Mouse (Mus musculus) monocyte, adult 5-6 weeks (primary cell): ENCODE data around the gene Lrrc75b. TPM values are rescaled to one million over a fixed set of nuclear protein-coding genes. Genes with fewer than 3 reads are reported as not detected.

Source experiments
- ATAC-seq: fragments of 153-309, 156-312 bp; replicated peaks from 2 replicates; pipeline ENCODE4 v1.8.0; 2017; ENCODE audit warnings: mild to moderate bottlenecking; ENCODE audit not compliant: low TSS enrichment, insufficient number of reproducible peaks, severe bottlenecking, poor library complexity, low FRiP score
- total RNA-seq: library from RNA; stranded (forward); fragments of 200-1000, 200-491, 200-594 nt; gene quantifications from 3 replicates; pipeline ENCODE4 v1.2.3, GENCODE M21; 2017

The Lrrc75b gene
- not detected in 3 replicates for total RNA-seq

- no peak for ATAC-seq
These were observed at the start of gene Lrrc75b for GRCm38 (mm10) chr10:75559676-75560548. Lrrc75b (minus strand) TSS chr10:75560330.

DNA sequence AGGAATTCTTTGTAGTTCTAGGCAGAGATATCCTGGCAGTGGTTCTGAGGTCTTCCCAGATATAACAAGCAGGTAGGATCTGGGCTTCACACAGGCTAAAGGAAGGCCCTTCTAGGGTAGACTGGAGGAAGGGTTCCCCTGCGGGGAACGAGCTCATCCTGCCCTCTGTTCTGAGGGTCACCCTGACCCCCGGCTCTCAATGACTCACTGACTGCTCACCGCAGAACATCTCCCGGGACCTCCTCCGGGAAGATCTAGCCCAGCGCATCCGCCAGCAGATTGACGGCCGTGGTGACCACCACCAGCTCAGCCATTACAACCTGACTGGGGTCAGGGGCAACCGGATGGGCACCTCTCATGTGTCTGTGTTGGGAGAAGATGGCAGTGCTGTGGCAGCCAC, 48.8 kb upstream of the Lrrc75b start:
- ATAC-seq = no peak

DNA sequence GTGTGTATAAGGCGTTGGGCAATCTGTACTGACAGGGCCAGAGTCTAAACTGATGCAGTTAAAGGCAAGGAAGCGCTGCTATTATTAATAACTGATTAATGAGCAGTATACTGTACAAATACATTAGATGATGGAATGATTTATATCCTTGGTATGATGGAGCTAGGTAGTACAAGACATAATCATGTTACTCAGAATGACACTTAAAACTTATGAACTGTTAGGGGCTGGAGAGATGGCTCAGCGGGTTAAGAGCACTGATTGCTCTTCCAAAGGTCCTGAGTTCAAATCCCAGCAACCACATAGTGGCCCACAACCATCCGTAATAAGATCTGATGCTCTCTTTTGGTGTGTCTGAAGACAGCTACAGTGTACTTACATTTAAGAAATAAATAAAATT, 47.1 kb upstream of the Lrrc75b start:
- no peak for ATAC-seq

- ATAC-seq = no peak
These were observed 45.2 kb upstream of the Lrrc75b start for GRCm38 (mm10) chr10:75605162-75605846.

- ATAC-seq = no peak
These were observed 40.1 kb upstream of the Lrrc75b start for GRCm38 (mm10) chr10:75600189-75600730.

GRCm38 (mm10) chr10:75595981-75596380, 35.9 kb upstream of the Lrrc75b start:
- ATAC-seq = no peak

DNA sequence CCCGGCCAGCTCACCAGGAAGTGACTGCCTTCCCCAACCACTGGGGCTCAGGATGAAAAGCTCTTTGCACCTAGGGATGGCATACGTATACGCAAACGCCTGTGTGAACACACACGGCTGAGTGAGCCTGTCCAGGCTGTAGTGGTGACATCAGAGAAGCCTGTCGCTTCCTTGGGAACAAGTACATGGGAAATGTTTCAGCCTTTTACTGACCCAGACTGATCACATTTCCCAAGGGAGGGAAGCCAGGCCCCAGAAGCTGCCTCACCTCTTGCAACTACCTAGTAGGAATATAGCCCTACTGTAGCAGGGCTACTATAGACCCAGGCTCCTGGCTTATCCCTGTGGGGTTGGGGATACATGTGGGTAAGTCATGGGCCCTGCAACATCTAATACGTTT, 32.5 kb upstream of the Lrrc75b start:
- ATAC-seq = no peak

DNA sequence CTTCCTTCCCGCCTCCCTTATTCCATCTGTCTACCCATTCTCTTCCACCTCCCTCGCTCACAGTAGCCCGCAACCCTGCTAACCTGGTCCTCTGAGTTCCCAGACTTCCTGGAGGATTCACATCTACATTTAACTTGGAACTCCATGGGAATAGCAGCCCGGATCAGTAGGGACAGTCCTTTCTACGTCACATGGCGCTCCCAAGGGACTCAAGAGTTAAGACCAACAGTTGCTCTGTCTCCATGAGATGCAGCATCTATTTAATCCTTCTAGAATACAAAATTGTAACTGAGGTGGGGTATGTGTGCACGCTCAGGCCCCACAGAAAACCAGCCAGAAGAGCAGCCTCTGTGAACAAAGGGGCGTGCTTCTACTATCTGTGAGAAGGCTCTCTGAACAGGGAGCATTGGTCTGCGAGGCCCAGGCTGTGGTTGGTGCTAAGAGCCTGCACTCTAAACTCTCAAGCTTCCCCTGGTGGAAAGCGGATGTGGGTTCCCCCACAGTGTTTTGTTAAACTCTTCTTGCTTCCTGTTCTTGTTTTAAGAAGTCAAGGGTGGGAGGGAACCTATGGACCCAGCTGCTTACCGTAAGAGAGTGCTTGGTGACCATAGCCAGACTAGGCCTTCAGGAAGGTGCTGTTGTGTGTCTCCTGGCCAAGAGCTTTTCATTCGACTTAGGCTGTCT, 31.2 kb upstream of the Lrrc75b start:
- ATAC-seq = peak; percentile 91

DNA sequence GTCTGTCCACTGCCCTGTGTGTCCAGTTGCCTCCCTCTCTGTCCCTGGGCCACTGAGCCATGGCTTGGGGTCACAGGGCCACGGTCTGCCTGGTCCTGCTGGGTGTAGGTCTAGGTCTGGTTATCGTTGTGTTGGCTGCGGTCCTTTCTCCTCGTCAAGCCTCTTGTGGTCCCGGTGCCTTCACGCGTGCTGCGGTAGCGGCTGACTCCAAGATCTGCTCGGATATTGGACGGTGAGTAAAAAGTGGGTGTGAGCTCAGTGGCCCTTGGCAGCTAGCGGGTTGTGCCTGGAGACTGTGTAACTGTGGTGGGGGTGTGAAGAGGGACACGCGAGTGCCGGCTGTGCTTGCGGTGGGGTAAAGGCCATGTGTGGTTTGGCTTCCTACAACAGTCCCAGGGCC, 29.5 kb upstream of the Lrrc75b start:
- ATAC-seq = peak; percentile 25; the same call in 1 of the 2 replicates

DNA sequence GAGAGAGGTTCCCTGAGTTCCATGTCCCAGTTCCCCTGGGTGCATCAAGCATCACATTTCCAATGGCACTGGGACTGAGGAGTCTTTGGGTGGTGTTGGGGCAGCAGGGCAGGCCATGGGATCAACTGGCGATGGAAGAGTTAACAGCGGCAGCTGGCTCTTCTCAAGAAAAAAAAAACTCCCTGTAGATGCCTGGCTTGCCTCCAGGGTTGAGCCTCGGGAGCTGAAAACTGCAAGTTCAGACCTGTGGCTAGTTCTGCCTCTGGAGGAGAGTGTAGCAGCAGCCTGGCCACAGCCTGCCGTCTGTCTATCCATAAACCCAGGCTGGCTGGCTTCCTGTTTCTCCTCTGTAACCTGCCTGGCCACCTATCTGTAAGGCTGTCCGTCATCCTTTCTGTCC, 29.0 kb upstream of the Lrrc75b start, which contains the start of gene Ggt5:
Gene Ggt5, plus strand, starts transcription at position 212 of the 400 bp plus-strand sequence.
- no peak for ATAC-seq

DNA sequence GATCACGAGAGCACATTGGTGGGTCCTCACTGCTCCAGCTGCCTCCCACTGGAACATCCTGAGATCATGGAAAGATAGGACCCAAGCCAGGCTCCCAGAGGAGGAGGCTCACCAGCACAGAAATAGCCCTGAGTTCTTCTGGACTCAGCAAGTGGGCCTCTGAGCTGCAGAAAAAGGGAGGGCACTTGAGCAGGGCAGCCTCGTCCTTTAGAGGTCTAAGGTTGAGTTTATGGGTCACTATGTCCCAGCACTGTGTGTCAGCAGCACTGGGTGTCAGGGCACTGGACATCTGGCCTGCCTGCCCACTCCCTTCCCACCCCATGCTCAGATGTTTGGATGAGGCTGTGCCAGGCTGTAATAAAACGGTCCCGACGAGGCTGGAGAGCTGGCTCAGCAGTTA, 28.2 kb upstream of the Lrrc75b start:
- no peak for ATAC-seq

GRCm38 (mm10) chr10:75587781-75588180, 27.7 kb upstream of the Lrrc75b start:
- no peak for ATAC-seq

DNA sequence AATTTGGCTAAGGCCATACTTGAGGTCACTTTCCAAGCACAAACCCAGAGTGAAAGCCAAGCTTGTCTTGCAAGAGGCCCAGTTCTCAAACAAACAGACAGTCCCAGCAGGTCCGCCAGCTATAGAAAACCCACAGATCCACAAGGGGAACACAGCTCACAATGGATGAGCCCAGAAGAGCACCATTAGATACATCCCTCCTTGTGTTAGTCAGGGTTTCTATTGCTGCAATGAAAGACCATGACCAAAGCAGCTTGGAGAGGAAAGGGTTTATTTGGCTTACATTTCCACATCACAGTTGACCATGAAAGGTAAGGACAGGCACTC, 26.4 kb upstream of the Lrrc75b start:
- no peak for ATAC-seq

DNA sequence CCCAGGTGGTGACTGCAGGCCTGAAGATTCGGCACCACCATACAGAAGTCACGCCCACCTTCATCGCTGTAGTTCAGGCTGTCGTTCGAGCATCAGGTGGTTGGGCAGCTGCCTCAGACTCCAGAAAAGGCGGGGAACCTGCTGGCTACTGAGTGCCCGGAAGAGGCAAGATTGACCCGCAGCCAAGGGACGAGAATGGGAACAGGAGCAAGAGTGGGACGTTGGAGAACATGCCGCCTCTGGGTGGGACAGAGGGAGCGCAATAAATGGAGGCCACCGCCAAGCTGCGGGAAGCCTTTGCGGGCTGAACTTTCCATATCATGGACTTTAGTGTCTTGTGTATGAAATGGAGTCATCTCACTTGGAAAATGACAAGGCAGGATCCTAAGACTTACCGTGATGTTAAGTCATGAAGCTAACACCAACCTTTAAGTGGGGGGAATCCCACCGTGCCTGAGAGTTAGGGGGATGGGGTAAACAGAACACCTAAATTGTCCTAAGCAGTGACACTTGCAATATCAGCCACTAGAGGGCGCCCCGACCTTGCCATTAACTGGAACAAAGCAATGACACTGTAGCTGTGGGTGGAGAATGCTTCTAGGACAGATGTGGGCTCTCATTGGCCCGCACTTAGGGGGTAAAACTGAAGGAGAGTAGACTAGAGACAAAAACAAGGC, 25.9 kb upstream of the Lrrc75b start:
- peak; percentile 67 for ATAC-seq

GRCm38 (mm10) chr10:75579129-75579528, 19.0 kb upstream of the Lrrc75b start:
- no peak for ATAC-seq

GRCm38 (mm10) chr10:75573965-75574364, 13.8 kb upstream of the Lrrc75b start:
- ATAC-seq = no peak

GRCm38 (mm10) chr10:75573181-75573580, 13.1 kb upstream of the Lrrc75b start:
- no peak for ATAC-seq

GRCm38 (mm10) chr10:75571937-75572336, 11.8 kb upstream of the Lrrc75b start:
- ATAC-seq = no peak
